Mouse (Mus musculus) MEL (cell line): Measurements from ENCODE around the gene Fam69b. TPM values are rescaled to one million over a fixed set of nuclear protein-coding genes. Genes with fewer than 3 reads are reported as not detected.
A peak's percentile ranks its signal among the peaks of the same experiment; 100 is the strongest.

Source experiments
- DNase-seq: peaks from one replicate; pipeline ENCODE4 v3.0.0; 2011; ENCODE audit warnings: low read depth, low spot score
- H3K27ac ChIP-seq: 2 replicates; pipeline ENCODE4 v1.5.1; 2012; ENCODE audit warnings: low read depth, mild to moderate bottlenecking, control low read depth, low read length, moderate library complexity; ENCODE audit not compliant: control insufficient read depth
- H3K27me3 ChIP-seq, 2 experiments: fragments of 150-350 bp in 1 of 2; sonication (generic) in 1 of 2; 2 replicates each; pipeline ENCODE4 v1.6.1; 2012; ENCODE audit warnings: low read length in 2 of 2, mild to moderate bottlenecking in 2 of 2, improper control_type of control experiment in 1 of 2, moderate library complexity in 1 of 2; ENCODE audit not compliant: insufficient read depth in 2 of 2, control insufficient read depth in 1 of 2
- H3K36me3 ChIP-seq, 2 experiments: 2 replicates each; pipeline ENCODE4 v1.6.1; 2012 to 2014; ENCODE audit warnings: low read length in 2 of 2, improper control_type of control experiment in 1 of 2, inconsistent platforms in 1 of 2, mild to moderate bottlenecking in 1 of 2; ENCODE audit not compliant: insufficient read depth in 2 of 2, control insufficient read depth in 1 of 2
- H3K4me1 ChIP-seq, 2 experiments: fragments of 150-350 bp in 1 of 2; sonication (generic) in 1 of 2; 2 replicates each; pipeline ENCODE4 v1.6.1; 2012; ENCODE audit warnings: low read length in 2 of 2, improper control_type of control experiment in 1 of 2, mild to moderate bottlenecking in 1 of 2; ENCODE audit not compliant: insufficient read depth in 2 of 2, control insufficient read depth in 1 of 2
- H3K4me3 ChIP-seq, 2 experiments: fragments of 150-350 bp in 1 of 2; sonication (generic) in 1 of 2; 2 replicates each; pipeline ENCODE4 v1.5.1; 2012; ENCODE audit warnings: low read depth in 2 of 2, low read length in 2 of 2, mild to moderate bottlenecking in 2 of 2, moderate library complexity in 2 of 2, control low read depth in 1 of 2, improper control_type of control experiment in 1 of 2; ENCODE audit not compliant: control insufficient read depth in 1 of 2, insufficient read depth in 1 of 2
- H3K79me2 ChIP-seq: 2 replicates; pipeline ENCODE4 v1.6.1; 2012; ENCODE audit warnings: mild to moderate bottlenecking, low read length, moderate library complexity; ENCODE audit not compliant: control insufficient read depth, poor library complexity, insufficient read depth
- H3K9ac ChIP-seq: 2 replicates; pipeline ENCODE4 v1.6.1; 2012; ENCODE audit warnings: low read depth, mild to moderate bottlenecking, control low read depth, low read length, moderate library complexity; ENCODE audit not compliant: control insufficient read depth, poor library complexity, severe bottlenecking
- H3K9me3 ChIP-seq: fragments of 150-350 bp; sonication (generic); replicated peaks from 2 replicates; pipeline ENCODE4 v1.6.1; 2012; ENCODE audit warnings: mild to moderate bottlenecking, low read length, improper control_type of control experiment, moderate library complexity; ENCODE audit not compliant: insufficient read depth
- CHD2 ChIP-seq: IDR thresholded peaks from 2 replicates; pipeline ENCODE4 v1.6.1; 2011; ENCODE audit warnings: low read length, improper control_type of control experiment
- CTCF ChIP-seq, 3 experiments: IDR thresholded peaks in 2 of 3; conservative IDR thresholded peaks in 1 of 3; 2 replicates each; pipeline ENCODE4 v1.5.1; 2011 to 2012; ENCODE audit warnings: low read length in 3 of 3, low read depth in 2 of 3, mild to moderate bottlenecking in 2 of 3, improper control_type of control experiment in 1 of 3, inconsistent platforms in 1 of 3, mixed read lengths in 1 of 3, moderate library complexity in 1 of 3; ENCODE audit not compliant: control insufficient read depth in 1 of 3, insufficient read depth in 1 of 3, poor library complexity in 1 of 3, severe bottlenecking in 1 of 3
- ELF1 ChIP-seq: IDR thresholded peaks from 2 replicates; pipeline ENCODE4 v1.6.1; 2014; ENCODE audit warnings: low read depth, mild to moderate bottlenecking, inconsistent platforms, low read length, improper control_type of control experiment, moderate library complexity
- EP300 ChIP-seq, 2 experiments: IDR thresholded peaks; 2 replicates each; pipeline ENCODE4 v1.6.1; 2011; ENCODE audit warnings: improper control_type of control experiment in 2 of 2, low read length in 2 of 2, low read depth in 1 of 2, mild to moderate bottlenecking in 1 of 2
- HCFC1 ChIP-seq: IDR thresholded peaks from 2 replicates; pipeline ENCODE4 v1.6.1; 2012; ENCODE audit warnings: low read depth, mild to moderate bottlenecking, inconsistent platforms, low read length, improper control_type of control experiment, moderate library complexity
- JUND ChIP-seq: IDR thresholded peaks from 2 replicates; pipeline ENCODE4 v1.6.1; 2011; ENCODE audit warnings: low read depth, mild to moderate bottlenecking, improper control_type of control experiment, low read length
- KAT2A ChIP-seq: conservative IDR thresholded peaks from 2 replicates; pipeline ENCODE4 v1.6.1; 2012; ENCODE audit warnings: low read depth, low read length, improper control_type of control experiment, inconsistent platforms
- MAX ChIP-seq: IDR thresholded peaks from 2 replicates; pipeline ENCODE4 v1.6.1; 2011; ENCODE audit warnings: low read length, improper control_type of control experiment
- MAZ ChIP-seq: IDR thresholded peaks from 2 replicates; pipeline ENCODE4 v1.6.1; 2012; ENCODE audit warnings: low read depth, mild to moderate bottlenecking, inconsistent platforms, low read length, improper control_type of control experiment
- MXI1 ChIP-seq: IDR thresholded peaks from 2 replicates; pipeline ENCODE4 v1.6.1; 2011; ENCODE audit warnings: mild to moderate bottlenecking, low read depth, low read length, improper control_type of control experiment
- MYB ChIP-seq: IDR thresholded peaks from 2 replicates; pipeline ENCODE4 v1.6.1; 2011; ENCODE audit warnings: mild to moderate bottlenecking, low read depth, low read length, improper control_type of control experiment
- NRF1 ChIP-seq: IDR thresholded peaks from 2 replicates; pipeline ENCODE4 v1.6.1; 2014; ENCODE audit warnings: low read depth, mild to moderate bottlenecking, inconsistent platforms, low read length, improper control_type of control experiment, moderate library complexity; ENCODE audit not compliant: poor library complexity, insufficient read depth, severe bottlenecking
- POLR2A ChIP-seq, 2 experiments: IDR thresholded peaks; 2 replicates each; pipeline ENCODE4 v1.6.1; 2011 to 2012; ENCODE audit warnings: low read length in 2 of 2, mild to moderate bottlenecking in 2 of 2, control low read depth in 1 of 2, improper control_type of control experiment in 1 of 2, low read depth in 1 of 2, moderate library complexity in 1 of 2; ENCODE audit not compliant: control insufficient read depth in 1 of 2, insufficient read depth in 1 of 2, poor library complexity in 1 of 2
- SIN3A ChIP-seq: IDR thresholded peaks from 2 replicates; pipeline ENCODE4 v1.6.1; 2012; ENCODE audit warnings: low read length, improper control_type of control experiment, inconsistent platforms
- SMC3 ChIP-seq: IDR thresholded peaks from 2 replicates; pipeline ENCODE4 v1.6.1; 2011; ENCODE audit warnings: low read depth, low read length, improper control_type of control experiment
- TAL1 ChIP-seq: IDR thresholded peaks from 2 replicates; pipeline ENCODE4 v1.6.1; 2012; ENCODE audit warnings: mild to moderate bottlenecking, inconsistent platforms, low read length, moderate library complexity, mixed read lengths
- TBP ChIP-seq: IDR thresholded peaks from 2 replicates; pipeline ENCODE4 v1.8.0; 2011; ENCODE audit warnings: low read depth, low read length, improper control_type of control experiment
- TCF12 ChIP-seq: IDR thresholded peaks from 2 replicates; pipeline ENCODE4 v1.6.1; 2014; ENCODE audit warnings: low read depth, mild to moderate bottlenecking, inconsistent platforms, low read length, improper control_type of control experiment, moderate library complexity
- UBTF ChIP-seq: IDR thresholded peaks from 2 replicates; pipeline ENCODE4 v1.6.1; 2012; ENCODE audit warnings: low read depth, mild to moderate bottlenecking, inconsistent platforms, low read length, improper control_type of control experiment, moderate library complexity, borderline replicate concordance; ENCODE audit not compliant: insufficient read depth
- USF2 ChIP-seq, 2 experiments: IDR thresholded peaks; 2 replicates each; pipeline ENCODE4 v1.6.1; 2011 to 2012; ENCODE audit warnings: improper control_type of control experiment in 2 of 2, low read length in 2 of 2, borderline replicate concordance in 1 of 2, inconsistent platforms in 1 of 2, low read depth in 1 of 2, mild to moderate bottlenecking in 1 of 2; ENCODE audit not compliant: insufficient read depth in 1 of 2
- ZMIZ1 ChIP-seq: IDR thresholded peaks from 2 replicates; pipeline ENCODE4 v1.6.1; 2012; ENCODE audit warnings: low read depth, mild to moderate bottlenecking, inconsistent platforms, low read length, improper control_type of control experiment, moderate library complexity
- ZNF384 ChIP-seq: IDR thresholded peaks from 2 replicates; pipeline ENCODE4 v1.6.1; 2012; ENCODE audit warnings: low read depth, mild to moderate bottlenecking, inconsistent platforms, low read length, improper control_type of control experiment
- polyA plus RNA-seq, 2 experiments: library from polyadenylated mRNA; stranded (reverse) in 1 of 2; unstranded in 1 of 2; fragments of >175 nt in 1 of 2; fragments of >200 nt in 1 of 2; gene quantifications; 2 replicates each; pipeline versions ENCODE4 v1.2.1 to v1.2.4; 2012; ENCODE audit warnings: low replicate concordance in 2 of 2, low read depth in 1 of 2; ENCODE audit not compliant: insufficient read length in 2 of 2, insufficient read depth in 1 of 2, missing spikeins in 1 of 2
- total RNA-seq: library from RNA; depleted of rRNA; stranded (reverse); fragments of 300-350 nt; gene quantifications from 2 replicates; pipeline ENCODE4 v1.2.3, GENCODE M21; 2012

The Fam69b gene
- total and polyA plus RNA-seq, 3 experiments, result 0.42 to 0.67 TPM; not detected in 1

- Histone ChIP-seq H3K9ac (peak within 1 kb of the TSS; percentile 86), H3K4me1 (no peaks in the 10 kb centered on the region; a peak in 1 of 4 replicates), H3K36me3 (no peaks in the 10 kb centered on the region), H3K27ac (peak within 1 kb of the TSS; percentile 25), H3K79me2 (no peaks in the 10 kb centered on the region; the same call in 1 of the 2 replicates), H3K9me3 (no peaks in the 10 kb centered on the region), H3K4me3 (peak within 1 kb of the TSS; percentile 61 to 77), H3K27me3 (peaks cover 2 to 9% of the 10 kb centered on the region in 2 experiments; a peak in 3 of 4 replicates)
- DNase-seq, result peak; percentile 86
- TF ChIP-seq HCFC1 (peak; percentile 69; the same call in 1 of the 2 replicates), NRF1 (peak; percentile 46; the same call in 1 of the 2 replicates), MAZ (peak; percentile 58; the same call in 1 of the 2 replicates), ZMIZ1 (peak; percentile 13; the same call in 1 of the 2 replicates), POLR2A (IDR thresholded peaks at IDR 0.05; ENCODE audit: control insufficient read depth in 1 of 2, insufficient read depth in 1 of 2, low read depth in 1 of 2, low read length in 2 of 2, poor library complexity in 1 of 2) (peak; percentile 62 to 82; a peak in 3 of 4 replicates), CTCF (IDR thresholded peaks at IDR 0.05 in 2 of 3, conservative IDR thresholded peaks at IDR 0.05 in 1 of 3; ENCODE audit: control insufficient read depth in 1 of 3, insufficient read depth in 1 of 3, low read depth in 2 of 3, low read length in 3 of 3, poor library complexity in 1 of 3, severe bottlenecking in 1 of 3) (peak in 1 of 3 experiments; percentile 11; a peak in 1 of 6 replicates), MXI1 (peak; percentile 60), USF2 (IDR thresholded peaks at IDR 0.05; ENCODE audit: borderline replicate concordance in 1 of 2, insufficient read depth in 1 of 2, low read depth in 1 of 2, low read length in 2 of 2) (no peak), ELF1 (peak; percentile 67), MAX (peak; percentile 66), MYB (no peak), UBTF (no peak), EP300 (IDR thresholded peaks at IDR 0.05; ENCODE audit: low read depth in 1 of 2, low read length in 2 of 2) (0 out of 4 replicates have a peak, but pooled peaks of 1 of the 2 experiments have one; percentile 19), SIN3A (no peak)
These were observed 24.3 kb upstream of the Fam69b start, which contains the start of gene Agpat2 for GRCm38 (mm10) chr2:26603720-26604671. Gene Agpat2 (minus strand): TSS chr2:26604417.

GRCm38 (mm10) chr2:26605331-26605730 lies 22.9 kb upstream of the Fam69b start:
- Histone ChIP-seq H3K4me1 (no peaks in the 10 kb centered on the region; a peak in 1 of 4 replicates), H3K79me2 (no peaks in the 10 kb centered on the region; the same call in 1 of the 2 replicates), H3K9me3 (no peaks in the 10 kb centered on the region), H3K4me3 (no peak overlapping the region), H3K36me3 (no peaks in the 10 kb centered on the region), H3K9ac (no peak overlapping the region), H3K27ac (no peak overlapping the region), H3K27me3 (peaks cover 2 to 9% of the 10 kb centered on the region in 2 experiments; a peak in 3 of 4 replicates)
- DNase-seq, result no peak
- TF ChIP-seq HCFC1, result no peak
- TF ChIP-seq ZNF384, result no peak
- TF ChIP-seq ZMIZ1, result no peak
- TF ChIP-seq TBP, result no peak
- TF ChIP-seq CTCF (IDR thresholded peaks at IDR 0.05 in 2 of 3, conservative IDR thresholded peaks at IDR 0.05 in 1 of 3; ENCODE audit: control insufficient read depth in 1 of 3, insufficient read depth in 1 of 3, low read depth in 2 of 3, low read length in 3 of 3, poor library complexity in 1 of 3, severe bottlenecking in 1 of 3), result no peak
- TF ChIP-seq CHD2, result no peak
- no peak for TF ChIP-seq TCF12
- no peak for TF ChIP-seq EP300 (IDR thresholded peaks at IDR 0.05; ENCODE audit: low read depth in 1 of 2, low read length in 2 of 2)
- TF ChIP-seq KAT2A, result no peak
- no peak for TF ChIP-seq TAL1
- TF ChIP-seq SMC3, result no peak
- TF ChIP-seq MAX, result no peak
- TF ChIP-seq JUND, result no peak
